ENCODE assay signal across 22 mouse cellular contexts in the genomic region with DNA sequence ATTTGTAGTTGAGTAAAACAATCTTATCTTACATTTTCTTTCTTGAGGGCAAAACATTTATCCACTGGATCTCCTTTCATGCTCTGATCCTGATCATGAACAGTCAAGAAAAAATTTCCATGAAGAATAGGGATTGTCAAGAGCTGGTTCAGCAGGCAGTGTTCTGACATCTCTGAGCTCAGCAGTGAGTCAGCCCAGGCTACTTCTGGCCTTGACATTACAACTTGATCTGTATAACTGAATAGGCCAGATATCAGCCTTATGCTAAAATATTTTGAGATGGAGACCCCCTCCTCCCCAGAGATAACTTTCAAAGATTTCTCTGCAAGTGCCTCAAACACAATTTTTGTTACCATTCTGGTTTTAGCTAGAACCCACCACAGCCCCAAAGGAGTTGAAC.
DNase-seq lines count a peak whose midpoint lies in the region; ATAC-seq lines count a peak whose summit lies in the region.
"Had no signal": no experiment of that assay in that cellular context is flagged by ENCODE, and none has a peak within 500 bp of the region (broad histone marks: within the 10 kb centered on the region; RNA-seq: fewer than 3 reads in every experiment).

No protein-coding gene starts in this region.

- no peaks in the 10 kb centered on the region for H3K27me3 ChIP-seq in heart, embryonic 13.5 days (replicated peaks)
- H3K27me3 ChIP-seq in heart, embryonic 16.5 days (ENCODE audit: control insufficient read depth, insufficient read depth, low read length), result no peaks in the 10 kb centered on the region
- H3K27me3 ChIP-seq: CH12.LX; embryonic facial prominence, embryonic 12.5 days; forebrain, embryonic 13.5 days; forebrain, embryonic 15.5 days; Patski had no signal

- H3K36me3 ChIP-seq in heart, embryonic 13.5 days, result peaks cover 19% of the 10 kb centered on the region
- H3K36me3 ChIP-seq in heart, embryonic 16.5 days (ENCODE audit: control insufficient read depth, insufficient read depth), result peaks cover 9% of the 10 kb centered on the region; the same call in 1 of the 2 replicates
- H3K36me3 ChIP-seq: forebrain, embryonic 15.5 days had no signal

- intact Hi-C loops in heart, postnatal 36 days (cut with DNase I), result loop anchor here (5.0 kb wide), 1 partner anchor 235 kb away; no protein-coding TSS in a partner anchor

- peak; percentile 47 to 78 for DNase-seq in adrenal gland, adult (ENCODE audit: inconsistent age in 2 of 2, low spot score in 1 of 2)
- DNase-seq in adrenal gland, postnatal 14 days, result no peak
- peak; percentile 54 to 61 for DNase-seq in adrenal gland, postnatal 36 days
- no peak for DNase-seq in adrenal gland, postnatal 10 days
- DNase-seq in heart, adult 11 months, result no peak
- DNase-seq in heart, postnatal 36 days, result no peak
- DNase-seq: adrenal gland, adult 8-10 months; cerebellum, adult 11-12 months; cerebellum, adult 2 months; cerebellum, adult 9-10 months; cerebellum, postnatal 10 days; cerebellum, postnatal 25 days; forebrain, postnatal 0 days had no signal

- no peak overlapping the region for H3K4me3 ChIP-seq in heart, embryonic 13.5 days
- no peak overlapping the region for H3K4me3 ChIP-seq in heart, embryonic 16.5 days (ENCODE audit: low read length)
- H3K4me3 ChIP-seq: embryonic facial prominence, embryonic 10.5 days; embryonic facial prominence, embryonic 12.5 days; forebrain, embryonic 13.5 days; forebrain, embryonic 15.5 days had no signal

- no peak overlapping the region for H3K9ac ChIP-seq in heart, embryonic 13.5 days
- no peak overlapping the region for H3K9ac ChIP-seq in heart, embryonic 16.5 days (ENCODE audit: low read length)
- H3K9ac ChIP-seq: embryonic facial prominence, embryonic 12.5 days; forebrain, embryonic 13.5 days; forebrain, embryonic 15.5 days; forebrain, postnatal 0 days had no signal

- peaks cover 90% of the 10 kb centered on the region for H3K4me1 ChIP-seq in heart, embryonic 13.5 days
- H3K4me1 ChIP-seq in heart, embryonic 16.5 days (ENCODE audit: control insufficient read depth, insufficient read depth, low read length), result peaks cover 55% of the 10 kb centered on the region

- H3K9me3 ChIP-seq in heart, embryonic 13.5 days, result no peaks in the 10 kb centered on the region
- no peaks in the 10 kb centered on the region for H3K9me3 ChIP-seq in heart, embryonic 16.5 days (replicated peaks; ENCODE audit: control insufficient read depth, low read length)
- H3K9me3 ChIP-seq: embryonic facial prominence, embryonic 10.5 days; embryonic facial prominence, embryonic 12.5 days; forebrain, embryonic 13.5 days; forebrain, embryonic 15.5 days; G1E had no signal

- H3K27ac ChIP-seq in heart, embryonic 13.5 days (replicated peaks), result peak overlapping the region; percentile 57; the same call in 1 of the 2 replicates
- peak overlapping the region; percentile 30; the same call in 1 of the 2 replicates for H3K27ac ChIP-seq in heart, embryonic 16.5 days (ENCODE audit: low read length)
- H3K27ac ChIP-seq: embryonic facial prominence, embryonic 10.5 days; embryonic facial prominence, embryonic 12.5 days; forebrain, embryonic 13.5 days; forebrain, embryonic 15.5 days had no signal

- no peak overlapping the region for H3K4me2 ChIP-seq in heart, embryonic 13.5 days
- H3K4me2 ChIP-seq in heart, embryonic 16.5 days (ENCODE audit: low read depth, low read length), result no peak overlapping the region
- H3K4me2 ChIP-seq: embryonic facial prominence, embryonic 12.5 days; forebrain, embryonic 13.5 days; forebrain, embryonic 15.5 days had no signal

- ATAC-seq in heart, embryonic 13.5 days (ENCODE audit: extremely low read depth, insufficient number of reproducible peaks, low FRiP score, low TSS enrichment), result no peak
- ATAC-seq in heart, embryonic 16.5 days (replicated peaks; ENCODE audit: extremely low read depth, insufficient read depth, low FRiP score), result no peak
- ATAC-seq: forebrain, embryonic 13.5 days; forebrain, embryonic 15.5 days; forebrain, postnatal 0 days; Patski had no signal

Comparison
In these comparisons a context has a peak if more than half of its experiments do, and no peak if none do; other contexts are left out.
1. DNase-seq: peak in adrenal gland, adult (2 of 2) and adrenal gland, postnatal 36 days (2 of 2); none in adrenal gland, postnatal 14 days (single experiment), adrenal gland, postnatal 10 days (single experiment), heart, adult 11 months (single experiment) and heart, postnatal 36 days (0 of 2).